Mouse (Mus musculus): ENCODE measurements at regions not wholly inside any gene's neighbourhood (a gene's known extent, or its start where the extent isn't known, plus 50 kb on each side); places are given as distances from the start of the nearest gene placed in this dataset.

DNA sequence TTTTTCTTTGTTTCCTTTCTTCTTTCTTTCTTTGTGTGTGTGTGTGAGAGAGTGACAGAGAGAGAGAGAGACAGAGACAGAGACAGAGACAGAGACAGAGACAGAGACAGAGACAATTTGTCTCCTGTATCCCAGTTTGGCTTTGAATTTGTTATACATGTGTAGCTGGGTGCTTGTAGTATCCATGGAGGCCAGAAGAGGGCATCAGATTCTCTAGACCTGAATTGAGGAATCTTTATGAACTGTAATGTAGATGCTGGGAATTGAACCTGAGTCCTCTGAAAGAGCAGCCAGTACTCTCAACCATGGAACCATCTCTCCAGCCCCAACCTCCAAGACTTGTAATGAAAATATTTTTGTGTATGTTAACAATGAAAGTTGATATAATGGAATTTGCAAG lies 190.2 kb upstream of the Sgcd start:
- peak in 1 of 2 experiments; percentile 57 for DNase-seq (ENCODE audit: inconsistent age in 2 of 2, low spot score in 1 of 2)

DNA sequence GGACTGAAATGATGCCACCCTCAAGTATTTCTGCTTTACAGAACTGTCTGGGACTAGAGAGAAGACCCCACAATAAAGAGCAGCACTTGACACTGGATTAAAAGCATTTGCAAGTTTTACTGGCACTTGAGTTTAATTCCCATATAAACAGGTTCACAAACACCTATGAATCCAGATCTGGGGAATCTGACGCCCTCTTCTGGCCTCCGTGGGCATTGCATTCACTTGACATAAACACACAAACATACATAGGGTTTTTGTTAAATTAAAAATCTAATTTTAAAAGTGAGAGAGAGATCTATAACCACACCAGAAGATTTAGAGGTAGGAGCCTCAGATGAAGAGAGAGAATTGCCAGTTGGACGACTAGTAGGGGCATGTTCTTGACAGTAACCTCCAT lies 189.4 kb upstream of the Sgcd start:
- no peak for DNase-seq (ENCODE audit: inconsistent age in 2 of 2, low spot score in 1 of 2)

- DNase-seq (ENCODE audit: inconsistent age in 2 of 2, low spot score in 1 of 2): no peak
Observed at GRCm38 (mm10) chr11:48176451-48176850, 187.7 kb upstream of the Sgcd start.

DNA sequence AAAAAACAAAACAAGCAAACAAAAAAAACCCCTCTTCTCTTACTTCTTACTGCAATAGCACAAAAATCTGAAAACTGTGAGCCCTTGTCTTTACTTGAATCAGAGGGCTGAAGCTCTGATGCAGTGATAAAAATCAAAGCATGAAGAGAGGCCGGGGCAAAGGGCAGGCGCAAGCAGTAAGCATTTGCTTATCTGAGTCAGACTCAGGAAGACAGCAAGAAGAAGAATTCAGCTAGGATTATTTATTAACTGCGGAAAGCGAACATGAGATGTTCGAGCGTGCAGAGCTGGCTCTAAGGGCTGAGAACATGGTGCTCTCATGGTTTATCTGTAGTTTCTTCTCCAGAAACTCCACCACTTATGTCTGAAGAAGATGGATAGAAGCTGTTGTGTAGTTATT lies 163.4 kb upstream of the Sgcd start:
- DNase-seq (ENCODE audit: inconsistent age in 2 of 2, low spot score in 1 of 2): peak in 1 of 2 experiments; percentile 4

DNA sequence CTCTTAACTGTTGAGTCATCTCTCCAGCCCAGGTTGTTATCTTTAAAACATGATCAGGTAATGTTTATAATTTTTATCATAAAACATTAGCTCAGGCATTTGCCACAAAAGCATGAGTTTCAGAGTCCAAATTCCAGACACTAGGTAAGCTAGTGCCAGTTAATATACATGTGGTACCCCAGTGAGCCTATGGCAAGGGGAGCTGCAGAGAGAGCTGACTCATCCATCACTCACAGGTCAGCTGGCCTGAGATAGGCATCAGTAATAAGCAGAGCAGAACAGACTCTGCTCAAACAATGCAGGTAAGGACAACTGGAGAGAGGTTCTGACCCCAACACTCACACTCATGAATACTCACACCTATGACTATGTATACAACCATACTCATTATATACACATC lies 144.6 kb upstream of the Sgcd start:
- DNase-seq (ENCODE audit: inconsistent age in 2 of 2, low spot score in 1 of 2): no peak

GRCm38 (mm10) chr11:48098063-48098462 lies 109.3 kb upstream of the Sgcd start:
- DNase-seq (ENCODE audit: inconsistent age in 2 of 2, low spot score in 1 of 2): no peak

DNA sequence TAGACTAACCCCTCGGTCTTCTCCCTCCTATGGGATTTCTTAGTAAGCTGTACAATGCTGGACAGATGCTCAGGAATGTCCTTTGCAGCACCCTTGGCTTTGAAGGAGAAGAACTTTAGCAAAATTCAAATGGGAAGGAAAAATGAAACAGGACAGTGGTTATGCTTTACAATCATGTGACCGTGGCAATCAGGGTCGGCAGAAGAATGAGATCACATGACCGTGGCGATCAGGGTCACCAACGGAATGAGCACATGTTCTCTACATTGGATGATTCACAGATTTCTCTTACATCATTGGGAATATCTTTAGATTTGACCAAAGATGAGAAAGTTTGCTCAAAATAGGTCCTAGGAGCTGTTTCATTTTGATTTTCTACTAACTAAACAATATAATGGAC lies 108.7 kb upstream of the Sgcd start:
- DNase-seq (ENCODE audit: inconsistent age in 2 of 2, low spot score in 1 of 2): no peak

- DNase-seq (ENCODE audit: inconsistent age in 2 of 2, low spot score in 1 of 2): peak; percentile 8 to 73
Observed at GRCm38 (mm10) chr11:48067072-48067471, 78.3 kb upstream of the Sgcd start.

GRCm38 (mm10) chr11:48063719-48064118 lies 75.0 kb upstream of the Sgcd start:
- DNase-seq (ENCODE audit: inconsistent age in 2 of 2, low spot score in 1 of 2): no peak

- no peak for DNase-seq (ENCODE audit: inconsistent age in 2 of 2, low spot score in 1 of 2)
Observed at GRCm38 (mm10) chr11:48061501-48061900, 72.7 kb upstream of the Sgcd start.

- no peak for DNase-seq (ENCODE audit: inconsistent age in 2 of 2, low spot score in 1 of 2)
Observed at GRCm38 (mm10) chr11:48051156-48051866, 62.5 kb upstream of the Sgcd start.

DNA sequence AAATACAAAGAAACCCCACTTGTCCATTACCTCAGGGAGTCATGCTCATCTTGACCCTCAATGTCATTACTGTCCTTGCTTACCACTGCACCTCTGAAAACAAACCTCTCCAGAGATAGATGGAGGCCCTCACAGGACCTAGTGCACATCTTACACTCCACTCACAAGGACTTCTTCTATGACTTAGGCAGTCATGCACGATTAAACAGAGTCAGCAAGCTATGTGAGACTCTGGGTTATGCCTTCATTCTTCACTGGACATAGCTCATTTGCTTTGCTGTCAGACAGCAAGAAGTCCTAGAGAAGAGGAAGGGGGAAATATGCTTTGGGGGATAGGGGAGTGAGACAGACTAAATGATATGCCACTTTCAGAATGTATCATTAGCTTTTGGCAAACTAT lies 59.5 kb upstream of the Sgcd start:
- DNase-seq (ENCODE audit: inconsistent age in 2 of 2, low spot score in 1 of 2): no peak
